Mouse (Mus musculus) myocyte (in vitro differentiated cells): Measurements from ENCODE around the gene Lrtm2.

Source experiments
- MAX ChIP-seq: IDR thresholded peaks from one replicate; pipeline ENCODE4 v1.6.1; 2011; ENCODE audit warnings: low read depth, mild to moderate bottlenecking, control low read depth
- MYOD1 ChIP-seq, 3 experiments: IDR thresholded peaks; one replicate each; pipeline ENCODE4 v1.6.1; 2011; ENCODE audit warnings: control low read depth in 2 of 3, low read depth in 2 of 3, mild to moderate bottlenecking in 2 of 3, moderate library complexity in 1 of 3; ENCODE audit not compliant: insufficient read length in 2 of 3, control insufficient read depth in 1 of 3
- MYOG ChIP-seq, 3 experiments: IDR thresholded peaks; one replicate each; pipeline ENCODE4 v1.6.1; 2011; ENCODE audit warnings: control low read depth in 2 of 3, low read depth in 2 of 3, mild to moderate bottlenecking in 2 of 3; ENCODE audit not compliant: insufficient read length in 2 of 3, control insufficient read depth in 1 of 3, insufficient read depth in 1 of 3
- POLR2A ChIP-seq: IDR thresholded peaks from one replicate; pipeline ENCODE4 v1.6.1; 2011; ENCODE audit warnings: low read depth, mild to moderate bottlenecking, control low read depth, moderate library complexity; ENCODE audit not compliant: insufficient read length
- TCF12 ChIP-seq: IDR thresholded peaks from one replicate; pipeline ENCODE4 v1.6.1; 2011; ENCODE audit warnings: mild to moderate bottlenecking, control low read depth; ENCODE audit not compliant: poor library complexity, insufficient read depth, severe bottlenecking

- no peak for TF ChIP-seq MAX
- no peak for TF ChIP-seq POLR2A
- TF ChIP-seq MYOD1 (IDR thresholded peaks at IDR 0.05; ENCODE audit: control insufficient read depth in 1 of 3, insufficient read length in 2 of 3, low read depth in 2 of 3), result no peak
- no peak for TF ChIP-seq MYOG (IDR thresholded peaks at IDR 0.05; ENCODE audit: control insufficient read depth in 1 of 3, insufficient read depth in 1 of 3, insufficient read length in 2 of 3, low read depth in 2 of 3)
- TF ChIP-seq TCF12, result no peak
Observed at GRCm38 (mm10) chr6:119326541-119326940, 4.0 kb downstream of the Lrtm2 start.
